Mouse (Mus musculus) heart, postnatal 0 days (tissue): ENCODE results near the gene Arl2bp. TPM values are rescaled to one million over a fixed set of nuclear protein-coding genes. Genes with fewer than 3 reads are reported as not detected.

Experiments
- ATAC-seq: fragments of 200-750 bp; cut with Nextera tagmentation; 2 replicates; pipeline ENCODE4 v1.8.0; 2017; ENCODE audit warnings: low read depth, moderate number of reproducible peaks, moderate library complexity; ENCODE audit not compliant: insufficient read depth
- DNase-seq: peaks from one replicate; pipeline ENCODE4 v3.0.0-alpha.2; 2016; ENCODE audit warnings: low spot score
- H3K27ac ChIP-seq: fragments of 300-500 bp; sonication (generic); 2 replicates; pipeline ENCODE4 v1.5.1; 2014; ENCODE audit warnings: low read depth, mild to moderate bottlenecking
- H3K27me3 ChIP-seq: fragments of 300-500 bp; sonication (generic); 2 replicates; pipeline ENCODE4 v1.6.1; 2014; ENCODE audit warnings: low read length, mixed read lengths; ENCODE audit not compliant: control insufficient read depth, insufficient read depth
- H3K36me3 ChIP-seq: fragments of 300-500 bp; sonication (generic); replicated peaks from 2 replicates; pipeline ENCODE4 v1.6.1; 2014; ENCODE audit warnings: low read length, mixed read lengths; ENCODE audit not compliant: control insufficient read depth, insufficient read depth
- H3K4me1 ChIP-seq: fragments of 300-500 bp; sonication (generic); 2 replicates; pipeline ENCODE4 v1.6.1; 2014; ENCODE audit warnings: antibody characterized with exemption; ENCODE audit not compliant: control insufficient read depth, insufficient read depth
- H3K4me2 ChIP-seq: fragments of 300-500 bp; sonication (generic); 2 replicates; pipeline ENCODE4 v1.6.1; 2014; ENCODE audit warnings: low read depth, mild to moderate bottlenecking, low read length, moderate library complexity
- H3K4me3 ChIP-seq: fragments of 300-500 bp; sonication (generic); 2 replicates; pipeline ENCODE4 v1.5.1; 2014; ENCODE audit warnings: low read depth, low read length
- H3K9ac ChIP-seq: fragments of 300-500 bp; sonication (generic); replicated peaks from 2 replicates; pipeline ENCODE4 v1.6.1; 2014; ENCODE audit warnings: low read depth, low read length, mixed read lengths
- H3K9me3 ChIP-seq: fragments of 300-500 bp; sonication (generic); replicated peaks from 2 replicates; pipeline ENCODE4 v1.6.1; 2016; ENCODE audit warnings: low read length; ENCODE audit not compliant: control insufficient read depth
- CTCF ChIP-seq: IDR thresholded peaks from 2 replicates; pipeline ENCODE4 v1.5.1; 2016; ENCODE audit warnings: antibody characterized with exemption, control low read depth, low read depth
- EP300 ChIP-seq: IDR thresholded peaks from 2 replicates; pipeline ENCODE4 v1.6.1; 2016; ENCODE audit warnings: antibody characterized with exemption, low read depth
- WGBS: fragments of 180-500 bp; shearing (Covaris S2); extraction: QIAGEN DNeasy Blood & Tissue Kit; methylation state at CpG from one replicate; pipeline ENCODE4 v1.1.7; 2014; 5-methylcytosine and 5-hydroxymethylcytosine counted together
- polyA plus RNA-seq: library from polyadenylated mRNA; unstranded; fragments of >200 nt; fragmentation: Nextera tagmentation; extraction: Ambion mirVana; gene quantifications from 2 replicates; pipeline ENCODE4 v1.2.1, GENCODE M21; 2015
- total RNA-seq: library from RNA; depleted of rRNA; stranded (reverse); fragments of >200 nt; gene quantifications from 2 replicates; pipeline ENCODE4 v1.2.3, GENCODE M21; 2014; ENCODE audit warnings: low replicate concordance; rRNA removed

Arl2bp gene
- total and polyA plus RNA-seq, 2 experiments from 2014 or later, result 125 to 223 TPM

- Histone ChIP-seq H3K4me3 (no peak overlapping the region), H3K4me1 (peaks cover 7% of the 10 kb centered on the region; the same call in 1 of the 2 replicates), H3K9me3 (no peaks in the 10 kb centered on the region), H3K9ac (no peak overlapping the region), H3K36me3 (no peaks in the 10 kb centered on the region), H3K27me3 (no peaks in the 10 kb centered on the region), H3K4me2 (no peak overlapping the region), H3K27ac (no peak overlapping the region)
- ATAC-seq (no peak), DNase-seq (no peak)
- WGBS, result 57% methylated on average over 8 of the region's 8 CpGs
- no peak for TF ChIP-seq EP300
- no peak for TF ChIP-seq CTCF
Measured at GRCm38 (mm10) chr8:94710336-94710735, 43.9 kb downstream of the Arl2bp start.

- Histone ChIP-seq H3K9me3 (no peaks in the 10 kb centered on the region), H3K27me3 (no peaks in the 10 kb centered on the region), H3K36me3 (no peaks in the 10 kb centered on the region), H3K9ac (no peak overlapping the region), H3K4me1 (peaks cover 7% of the 10 kb centered on the region; the same call in 1 of the 2 replicates), H3K4me3 (no peak overlapping the region), H3K4me2 (peak overlapping the region; percentile 14; the same call in 1 of the 2 replicates), H3K27ac (peak overlapping the region; percentile 44; the same call in 1 of the 2 replicates)
- ATAC-seq, result 0 out of 2 replicates have a peak, but pooled peaks have one; percentile 4
- TF ChIP-seq EP300, result no peak
- peak; percentile 1; the same call in 1 of the 2 replicates for TF ChIP-seq CTCF
- peak; percentile 40 for DNase-seq
- 13% methylated on average over 5 of the region's 5 CpGs for WGBS
Measured at GRCm38 (mm10) chr8:94711160-94711718, 44.8 kb downstream of the Arl2bp start.

GRCm38 (mm10) chr8:94714556-94714955, 48.2 kb downstream of the Arl2bp start:
- Histone ChIP-seq H3K27me3 (no peaks in the 10 kb centered on the region), H3K27ac (no peak overlapping the region), H3K4me3 (no peak overlapping the region), H3K9ac (no peak overlapping the region), H3K36me3 (no peaks in the 10 kb centered on the region), H3K4me1 (no peaks in the 10 kb centered on the region), H3K4me2 (no peak overlapping the region), H3K9me3 (no peaks in the 10 kb centered on the region)
- no peak for DNase-seq
- ATAC-seq, result no peak
- 55% methylated on average over 5 of the region's 5 CpGs for WGBS
- no peak for TF ChIP-seq EP300
- TF ChIP-seq CTCF, result no peak

- no peaks in the 10 kb centered on the region for H3K36me3 ChIP-seq
- no peaks in the 10 kb centered on the region for H3K4me1 ChIP-seq
- no peaks in the 10 kb centered on the region for H3K27me3 ChIP-seq
- 62% methylated on average over 3 of the region's 3 CpGs for WGBS
- H3K4me3 ChIP-seq, result no peak overlapping the region
- H3K9ac ChIP-seq, result no peak overlapping the region
- no peak overlapping the region for H3K27ac ChIP-seq
- no peaks in the 10 kb centered on the region for H3K9me3 ChIP-seq
- H3K4me2 ChIP-seq, result no peak overlapping the region
- TF ChIP-seq EP300 (no peak), CTCF (no peak)
- DNase-seq (no peak), ATAC-seq (no peak)
Measured at GRCm38 (mm10) chr8:94715871-94716270, 49.5 kb downstream of the Arl2bp start.

GRCm38 (mm10) chr8:94716841-94717240, 50.4 kb downstream of the Arl2bp start:
- no peak overlapping the region for H3K27ac ChIP-seq
- no peak for ATAC-seq
- H3K4me1 ChIP-seq, result no peaks in the 10 kb centered on the region
- DNase-seq, result no peak
- WGBS, result 77% methylated on average over 1 of the region's 1 CpGs
- H3K4me2 ChIP-seq, result no peak overlapping the region
- no peak overlapping the region for H3K9ac ChIP-seq
- no peaks in the 10 kb centered on the region for H3K9me3 ChIP-seq
- no peaks in the 10 kb centered on the region for H3K27me3 ChIP-seq
- TF ChIP-seq CTCF, result no peak
- no peak for TF ChIP-seq EP300
- no peak overlapping the region for H3K4me3 ChIP-seq
- no peaks in the 10 kb centered on the region for H3K36me3 ChIP-seq

Other genes starting within 250 kb of the Arl2bp start
- 3.1 and 3.5 TPM in 2 replicates for gene Nlrc5, start 232.2 kb upstream of the Arl2bp start, total RNA-seq
- 0.11 and 0.51 TPM in 2 replicates for gene Nlrc5, start 232.2 kb upstream of the Arl2bp start, polyA plus RNA-seq
- 11.7 and 12.7 TPM in 2 replicates for gene Cpne2, start 133.6 kb upstream of the Arl2bp start, total RNA-seq
- gene Cpne2, start 133.6 kb upstream of the Arl2bp start, polyA plus RNA-seq, result 3.7 and 4.5 TPM in 2 replicates
- 13.6 and 22.7 TPM in 2 replicates for gene Rspry1, start 64.7 kb upstream of the Arl2bp start, total RNA-seq
- 15.8 and 16.9 TPM in 2 replicates for gene Rspry1, start 64.7 kb upstream of the Arl2bp start, polyA plus RNA-seq
- 13.9 and 17.4 TPM in 2 replicates for gene Fam192a, start 64.6 kb upstream of the Arl2bp start, total RNA-seq
- gene Fam192a, start 64.6 kb upstream of the Arl2bp start, polyA plus RNA-seq, result 30.4 and 37.9 TPM in 2 replicates
- 1.7 and 5.0 TPM in 2 replicates for gene Pllp, start 29.7 kb downstream of the Arl2bp start, total RNA-seq
- 0.21 and 0.36 TPM in 2 replicates for gene Pllp, start 29.7 kb downstream of the Arl2bp start, polyA plus RNA-seq
- gene Ccl22, start 79.0 kb downstream of the Arl2bp start, total RNA-seq, result 1.7 TPM in 1 of 2 replicates, not detected in the other
- gene Ccl22, start 79.0 kb downstream of the Arl2bp start, polyA plus RNA-seq, result not detected in 2 replicates
- 2.3 and 6.2 TPM in 2 replicates for gene Cx3cl1, start 105.4 kb downstream of the Arl2bp start, total RNA-seq
- 3.3 and 4.1 TPM in 2 replicates for gene Cx3cl1, start 105.4 kb downstream of the Arl2bp start, polyA plus RNA-seq
- not detected in 2 replicates for gene Ccl17, start 143.9 kb downstream of the Arl2bp start, total RNA-seq
- 0.25 TPM in 1 of 2 replicates, not detected in the other for gene Ccl17, start 143.9 kb downstream of the Arl2bp start, polyA plus RNA-seq
- gene Coq9, start 171.7 kb downstream of the Arl2bp start, total RNA-seq, result 620 and 677 TPM in 2 replicates
- 290 and 300 TPM in 2 replicates for gene Coq9, start 171.7 kb downstream of the Arl2bp start, polyA plus RNA-seq
- 41.6 and 80.6 TPM in 2 replicates for gene Ciapin1, start 171.8 kb downstream of the Arl2bp start, total RNA-seq
- 84.0 and 92.2 TPM in 2 replicates for gene Ciapin1, start 171.8 kb downstream of the Arl2bp start, polyA plus RNA-seq
- 96.3 and 112 TPM in 2 replicates for gene Polr2c, start 190.8 kb downstream of the Arl2bp start, total RNA-seq
- gene Polr2c, start 190.8 kb downstream of the Arl2bp start, polyA plus RNA-seq, result 117 and 121 TPM in 2 replicates
- 43.4 and 59.1 TPM in 2 replicates for gene Dok4, start 209.7 kb downstream of the Arl2bp start, total RNA-seq
- 27.7 and 28.7 TPM in 2 replicates for gene Dok4, start 209.7 kb downstream of the Arl2bp start, polyA plus RNA-seq